Mouse (Mus musculus): ENCODE data around the gene Thsd7a. TPM values are rescaled to one million over a fixed set of nuclear protein-coding genes. Genes with fewer than 3 reads are reported as not detected.

Thsd7a gene
- polyA plus RNA-seq (2015; fragmentation: Nextera tagmentation; extraction: Ambion mirVana): 42.6 and 44.6 TPM in 2 replicates

GRCm38 (mm10) chr6:12748787-12749530 is at the start of gene Thsd7a:
TSS of gene Thsd7a (minus strand) at chr6:12749410.
- H3K4me3 ChIP-seq: peak within 1 kb of the TSS; percentile 77
- H3K36me3 ChIP-seq (replicated peaks): no peaks in the 10 kb centered on the region
- peak within 1 kb of the TSS; percentile 60 for H3K4me2 ChIP-seq
- no peaks in the 10 kb centered on the region for H3K27me3 ChIP-seq (replicated peaks)
- peak within 1 kb of the TSS; percentile 93 for H3K9ac ChIP-seq
- ATAC-seq (replicated peaks): peak; percentile 95
- H3K27ac ChIP-seq: peak within 1 kb of the TSS; percentile 97
- no peaks in the 10 kb centered on the region for H3K9me3 ChIP-seq
- H3K4me1 ChIP-seq: peaks cover 18% of the 10 kb centered on the region
- under 1% methylated on average over 56 of the region's 56 CpGs for WGBS

GRCm38 (mm10) chr6:12787129-12787528 is 37.9 kb upstream of the Thsd7a start:
- 77% methylated on average over 2 of the region's 2 CpGs for WGBS
- ATAC-seq (replicated peaks): no peak
- H3K4me3 ChIP-seq: no peak overlapping the region
- no peaks in the 10 kb centered on the region for H3K36me3 ChIP-seq (replicated peaks)
- H3K27me3 ChIP-seq (replicated peaks): no peaks in the 10 kb centered on the region
- no peak overlapping the region for H3K27ac ChIP-seq
- H3K4me2 ChIP-seq: no peak overlapping the region
- H3K9me3 ChIP-seq: no peaks in the 10 kb centered on the region
- H3K9ac ChIP-seq: no peak overlapping the region
- 0 out of 2 replicates have a peak, but pooled peaks cover 5% of the 10 kb centered on the region for H3K4me1 ChIP-seq

GRCm38 (mm10) chr6:12786378-12786982 is 37.3 kb upstream of the Thsd7a start:
- ATAC-seq (replicated peaks): no peak
- Histone ChIP-seq H3K4me1 (0 out of 2 replicates have a peak, but pooled peaks cover 5% of the 10 kb centered on the region), H3K27ac (no peak overlapping the region), H3K9me3 (no peaks in the 10 kb centered on the region), H3K36me3 (replicated peaks) (no peaks in the 10 kb centered on the region), H3K9ac (no peak overlapping the region), H3K4me3 (no peak overlapping the region), H3K4me2 (no peak overlapping the region), H3K27me3 (replicated peaks) (no peaks in the 10 kb centered on the region)
- WGBS: 28% methylated on average over 2 of the region's 2 CpGs

- H3K9ac ChIP-seq: no peak overlapping the region
These were observed 35.9 kb upstream of the Thsd7a start for GRCm38 (mm10) chr6:12784918-12785618.

GRCm38 (mm10) chr6:12772799-12773198 is 23.6 kb upstream of the Thsd7a start:
- WGBS: 81% methylated on average over 2 of the region's 2 CpGs

More at GRCm38 (mm10) chr6:12784918-12785618, 35.9 kb upstream of the Thsd7a start:
- Histone ChIP-seq H3K36me3 (replicated peaks) (no peaks in the 10 kb centered on the region), H3K4me2 (no peak overlapping the region), H3K4me1 (0 out of 2 replicates have a peak, but pooled peaks cover 5% of the 10 kb centered on the region), H3K4me3 (no peak overlapping the region), H3K27ac (no peak overlapping the region), H3K27me3 (replicated peaks) (no peaks in the 10 kb centered on the region), H3K9me3 (no peaks in the 10 kb centered on the region)
- peak; percentile 86 for ATAC-seq (replicated peaks)
- 39% methylated on average over 8 of the region's 8 CpGs for WGBS

GRCm38 (mm10) chr6:12765191-12765590 is 16.0 kb upstream of the Thsd7a start:
- Histone ChIP-seq H3K9me3 (no peaks in the 10 kb centered on the region), H3K27ac (0 out of 2 replicates have a peak overlapping the region, but pooled peaks have one; percentile 34), H3K9ac (no peak overlapping the region), H3K4me2 (no peak overlapping the region), H3K4me3 (no peak overlapping the region), H3K4me1 (no peaks in the 10 kb centered on the region), H3K36me3 (replicated peaks) (no peaks in the 10 kb centered on the region), H3K27me3 (replicated peaks) (no peaks in the 10 kb centered on the region)
- ATAC-seq (replicated peaks): 0 out of 2 replicates have a peak, but pooled peaks have one; percentile 52
- 63% methylated on average over 6 of the region's 6 CpGs for WGBS

More at GRCm38 (mm10) chr6:12772799-12773198, 23.6 kb upstream of the Thsd7a start:
- Histone ChIP-seq H3K9ac (no peak overlapping the region), H3K9me3 (no peaks in the 10 kb centered on the region), H3K27me3 (replicated peaks) (no peaks in the 10 kb centered on the region), H3K4me1 (no peaks in the 10 kb centered on the region), H3K4me3 (no peak overlapping the region), H3K4me2 (no peak overlapping the region), H3K36me3 (replicated peaks) (no peaks in the 10 kb centered on the region), H3K27ac (no peak overlapping the region)
- ATAC-seq (replicated peaks): no peak

- H3K27me3 ChIP-seq (replicated peaks): no peaks in the 10 kb centered on the region
- no peak overlapping the region for H3K9ac ChIP-seq
- WGBS: 27% methylated on average over 1 of the region's 1 CpGs
- no peak overlapping the region for H3K4me3 ChIP-seq
- no peaks in the 10 kb centered on the region for H3K36me3 ChIP-seq (replicated peaks)
- ATAC-seq (replicated peaks): peak; percentile 67
- H3K4me1 ChIP-seq: no peaks in the 10 kb centered on the region
- 0 out of 2 replicates have a peak overlapping the region, but pooled peaks have one; percentile 34 for H3K27ac ChIP-seq
- H3K4me2 ChIP-seq: no peak overlapping the region
- H3K9me3 ChIP-seq: no peaks in the 10 kb centered on the region
These were observed 15.4 kb upstream of the Thsd7a start for GRCm38 (mm10) chr6:12764606-12765005.

GRCm38 (mm10) chr6:12763816-12764215 is 14.6 kb upstream of the Thsd7a start:
- no peak overlapping the region for H3K9ac ChIP-seq
- no peaks in the 10 kb centered on the region for H3K27me3 ChIP-seq (replicated peaks)
- no peaks in the 10 kb centered on the region for H3K4me1 ChIP-seq
- H3K36me3 ChIP-seq (replicated peaks): no peaks in the 10 kb centered on the region
- H3K4me3 ChIP-seq: no peak overlapping the region
- H3K27ac ChIP-seq: no peak overlapping the region
- H3K4me2 ChIP-seq: no peak overlapping the region
- WGBS: 76% methylated on average over 3 of the region's 3 CpGs
- no peaks in the 10 kb centered on the region for H3K9me3 ChIP-seq
- ATAC-seq (replicated peaks): no peak

- H3K4me3 ChIP-seq: no peak overlapping the region
- H3K9ac ChIP-seq: no peak overlapping the region
- 68% methylated on average over 8 of the region's 8 CpGs for WGBS
- no peak for ATAC-seq (replicated peaks)
- H3K4me1 ChIP-seq: no peaks in the 10 kb centered on the region
- H3K9me3 ChIP-seq: no peaks in the 10 kb centered on the region; the same call in 1 of the 2 replicates
- no peak overlapping the region for H3K27ac ChIP-seq
- H3K4me2 ChIP-seq: no peak overlapping the region
- no peaks in the 10 kb centered on the region for H3K27me3 ChIP-seq (replicated peaks)
- no peaks in the 10 kb centered on the region for H3K36me3 ChIP-seq (replicated peaks)
These were observed 10.4 kb upstream of the Thsd7a start for GRCm38 (mm10) chr6:12759328-12760193.

- H3K4me1 ChIP-seq: peaks cover 14% of the 10 kb centered on the region
- no peak overlapping the region for H3K4me3 ChIP-seq
- ATAC-seq (replicated peaks): no peak
- H3K9ac ChIP-seq: no peak overlapping the region
- H3K36me3 ChIP-seq (replicated peaks): no peaks in the 10 kb centered on the region
- H3K27me3 ChIP-seq (replicated peaks): no peaks in the 10 kb centered on the region
- H3K4me2 ChIP-seq: no peak overlapping the region
- H3K27ac ChIP-seq: no peak overlapping the region
- no peaks in the 10 kb centered on the region; the same call in 1 of the 2 replicates for H3K9me3 ChIP-seq
These were observed 3.1 kb upstream of the Thsd7a start for GRCm38 (mm10) chr6:12752297-12752696.

- Histone ChIP-seq H3K36me3 (replicated peaks) (no peaks in the 10 kb centered on the region), H3K4me2 (no peak overlapping the region), H3K4me3 (no peak overlapping the region), H3K27me3 (replicated peaks) (no peaks in the 10 kb centered on the region), H3K9me3 (no peaks in the 10 kb centered on the region), H3K9ac (no peak overlapping the region), H3K4me1 (peaks cover 18% of the 10 kb centered on the region), H3K27ac (peak overlapping the region; percentile 97; the same call in 1 of the 2 replicates)
- ATAC-seq (replicated peaks): no peak
- WGBS: 5% methylated on average over 2 of the region's 2 CpGs
These were observed 1.2 kb upstream of the Thsd7a start for GRCm38 (mm10) chr6:12750441-12750840.
